Mouse (Mus musculus) kidney, embryonic 14.5 days (tissue): Measurements from ENCODE around the gene Atxn7l1. TPM values are rescaled to one million over a fixed set of nuclear protein-coding genes. Genes with fewer than 3 reads are reported as not detected.

Source experiments
- ATAC-seq: fragments of 200-750 bp; cut with Nextera tagmentation; 2 replicates; pipeline ENCODE4 v1.8.0; 2017; ENCODE audit warnings: moderate number of reproducible peaks, mild to moderate bottlenecking, moderate TSS enrichment, moderate library complexity; ENCODE audit not compliant: low FRiP score, low TSS enrichment
- H3K27ac ChIP-seq: fragments of 300-500 bp; sonication (generic); 2 replicates; pipeline ENCODE4 v1.5.1; 2014; ENCODE audit warnings: low read depth, mild to moderate bottlenecking, low read length, moderate library complexity, mixed read lengths
- H3K27me3 ChIP-seq: fragments of 300-500 bp; sonication (generic); 2 replicates; pipeline ENCODE4 v1.6.1; 2014; ENCODE audit warnings: mild to moderate bottlenecking, low read length; ENCODE audit not compliant: control insufficient read depth, insufficient read depth
- H3K36me3 ChIP-seq: fragments of 300-500 bp; sonication (generic); 2 replicates; pipeline ENCODE4 v1.6.1; 2014; ENCODE audit warnings: low read length, mixed read lengths; ENCODE audit not compliant: control insufficient read depth, insufficient read depth
- H3K4me1 ChIP-seq: fragments of 300-500 bp; sonication (generic); 2 replicates; pipeline ENCODE4 v1.6.1; 2014; ENCODE audit warnings: low read length, mixed read lengths; ENCODE audit not compliant: control insufficient read depth, insufficient read depth
- H3K4me2 ChIP-seq: fragments of 300-500 bp; sonication (generic); replicated peaks from 2 replicates; pipeline ENCODE4 v1.6.1; 2014; ENCODE audit warnings: low read depth, mild to moderate bottlenecking, low read length
- H3K4me3 ChIP-seq: fragments of 300-500 bp; sonication (generic); 2 replicates; pipeline ENCODE4 v1.5.1; 2014; ENCODE audit warnings: mild to moderate bottlenecking, low read length
- H3K9ac ChIP-seq: fragments of 300-500 bp; sonication (generic); 2 replicates; pipeline ENCODE4 v1.6.1; 2014; ENCODE audit warnings: low read depth, mild to moderate bottlenecking, low read length, moderate library complexity
- H3K9me3 ChIP-seq: fragments of 300-500 bp; sonication (generic); 2 replicates; pipeline ENCODE4 v1.6.1; 2016; ENCODE audit warnings: low read length; ENCODE audit not compliant: control insufficient read depth
- WGBS: fragments of 180-500 bp; shearing (Covaris S2); extraction: QIAGEN DNeasy Blood & Tissue Kit; methylation state at CpG from one replicate; pipeline ENCODE4 v1.1.7; 2014; 5-methylcytosine and 5-hydroxymethylcytosine counted together
- polyA plus RNA-seq: library from polyadenylated mRNA; unstranded; fragments of >200 nt; fragmentation: Nextera tagmentation; extraction: Ambion mirVana; gene quantifications from 2 replicates; pipeline ENCODE4 v1.2.1, GENCODE M21; 2014

The Atxn7l1 gene
- 14.3 and 16.5 TPM in 2 replicates for polyA plus RNA-seq

- ATAC-seq: peak; percentile 96
- Histone ChIP-seq H3K27ac (no peak within 1 kb of the TSS; the same call in 1 of the 2 replicates), H3K9ac (peak within 1 kb of the TSS; percentile 83), H3K27me3 (peaks cover 6% of the 10 kb centered on the region; the same call in 1 of the 2 replicates), H3K4me2 (peak within 1 kb of the TSS; percentile 82), H3K36me3 (no peaks in the 10 kb centered on the region), H3K9me3 (no peaks in the 10 kb centered on the region), H3K4me1 (peaks cover 5% of the 10 kb centered on the region; the same call in 1 of the 2 replicates), H3K4me3 (peak within 1 kb of the TSS; percentile 65)
- under 1% methylated on average over 54 of the region's 54 CpGs for WGBS
Measured at GRCm38 (mm10) chr12:33147497-33148267, at the start of gene Atxn7l1. Gene Atxn7l1 (plus strand): TSS chr12:33147693.

- H3K4me3 ChIP-seq: no peak overlapping the region
- H3K9me3 ChIP-seq: no peaks in the 10 kb centered on the region
- H3K27ac ChIP-seq: no peak overlapping the region
- ATAC-seq: no peak
- H3K36me3 ChIP-seq: no peaks in the 10 kb centered on the region
- H3K27me3 ChIP-seq: no peaks in the 10 kb centered on the region
- H3K9ac ChIP-seq: no peak overlapping the region
- H3K4me2 ChIP-seq: no peak overlapping the region
- no peaks in the 10 kb centered on the region for H3K4me1 ChIP-seq
- 85% methylated on average over 8 of the region's 8 CpGs for WGBS
Measured at GRCm38 (mm10) chr12:33101627-33102026, 45.9 kb upstream of the Atxn7l1 start.

- H3K4me3 ChIP-seq: no peak overlapping the region
- no peak overlapping the region for H3K27ac ChIP-seq
- H3K4me1 ChIP-seq: no peaks in the 10 kb centered on the region
- no peak overlapping the region for H3K4me2 ChIP-seq
- H3K9ac ChIP-seq: no peak overlapping the region
- no peaks in the 10 kb centered on the region for H3K36me3 ChIP-seq
- ATAC-seq: no peak
- WGBS: 49% methylated on average over 15 of the region's 15 CpGs
- no peaks in the 10 kb centered on the region for H3K27me3 ChIP-seq
- no peaks in the 10 kb centered on the region for H3K9me3 ChIP-seq
Measured at GRCm38 (mm10) chr12:33102342-33103115, 45.0 kb upstream of the Atxn7l1 start.

GRCm38 (mm10) chr12:33105724-33106123 is 41.8 kb upstream of the Atxn7l1 start:
- Histone ChIP-seq H3K27me3 (no peaks in the 10 kb centered on the region), H3K27ac (no peak overlapping the region), H3K4me3 (no peak overlapping the region), H3K36me3 (no peaks in the 10 kb centered on the region), H3K4me2 (no peak overlapping the region), H3K9me3 (no peaks in the 10 kb centered on the region), H3K4me1 (peaks cover 3% of the 10 kb centered on the region; the same call in 1 of the 2 replicates), H3K9ac (no peak overlapping the region)
- no peak for ATAC-seq
- 82% methylated on average over 4 of the region's 4 CpGs for WGBS

GRCm38 (mm10) chr12:33106438-33107167 is 40.9 kb upstream of the Atxn7l1 start:
- H3K9me3 ChIP-seq: no peaks in the 10 kb centered on the region
- H3K4me3 ChIP-seq: no peak overlapping the region
- no peak overlapping the region for H3K27ac ChIP-seq
- no peak for ATAC-seq
- H3K4me1 ChIP-seq: peaks cover 3% of the 10 kb centered on the region; the same call in 1 of the 2 replicates
- H3K9ac ChIP-seq: no peak overlapping the region
- WGBS: 81% methylated on average over 10 of the region's 10 CpGs
- no peak overlapping the region for H3K4me2 ChIP-seq
- H3K27me3 ChIP-seq: no peaks in the 10 kb centered on the region
- no peaks in the 10 kb centered on the region for H3K36me3 ChIP-seq

GRCm38 (mm10) chr12:33109531-33109930 is 38.0 kb upstream of the Atxn7l1 start:
- H3K4me3 ChIP-seq: no peak overlapping the region
- ATAC-seq: no peak
- no peaks in the 10 kb centered on the region for H3K27me3 ChIP-seq

GRCm38 (mm10) chr12:33110894-33111471 is 36.5 kb upstream of the Atxn7l1 start:
- Histone ChIP-seq H3K9ac (no peak overlapping the region), H3K4me2 (no peak overlapping the region), H3K4me1 (peaks cover 3% of the 10 kb centered on the region; the same call in 1 of the 2 replicates), H3K27me3 (no peaks in the 10 kb centered on the region), H3K4me3 (no peak overlapping the region), H3K36me3 (no peaks in the 10 kb centered on the region), H3K9me3 (no peaks in the 10 kb centered on the region), H3K27ac (peak overlapping the region; percentile 20; the same call in 1 of the 2 replicates)
- ATAC-seq: peak; percentile 46; the same call in 1 of the 2 replicates
- WGBS: 26% methylated on average over 14 of the region's 14 CpGs

More at GRCm38 (mm10) chr12:33109531-33109930, 38.0 kb upstream of the Atxn7l1 start:
- H3K36me3 ChIP-seq: no peaks in the 10 kb centered on the region
- no peak overlapping the region for H3K9ac ChIP-seq
- no peak overlapping the region for H3K27ac ChIP-seq
- H3K9me3 ChIP-seq: no peaks in the 10 kb centered on the region
- H3K4me1 ChIP-seq: peaks cover 3% of the 10 kb centered on the region; the same call in 1 of the 2 replicates
- no peak overlapping the region for H3K4me2 ChIP-seq

GRCm38 (mm10) chr12:33118624-33119301 is 28.7 kb upstream of the Atxn7l1 start:
- WGBS: 47% methylated on average over 15 of the region's 15 CpGs

More at GRCm38 (mm10) chr12:33118624-33119301, 28.7 kb upstream of the Atxn7l1 start:
- H3K27ac ChIP-seq: no peak overlapping the region
- no peak overlapping the region for H3K4me2 ChIP-seq
- H3K36me3 ChIP-seq: no peaks in the 10 kb centered on the region
- H3K4me1 ChIP-seq: no peaks in the 10 kb centered on the region
- no peak overlapping the region for H3K9ac ChIP-seq
- no peaks in the 10 kb centered on the region; the same call in 1 of the 2 replicates for H3K27me3 ChIP-seq
- no peaks in the 10 kb centered on the region for H3K9me3 ChIP-seq
- H3K4me3 ChIP-seq: no peak overlapping the region
- ATAC-seq: no peak
